Mouse (Mus musculus) lung, postnatal 0 days (tissue): ENCODE data around the gene Klk13.

Source experiments
- CTCF ChIP-seq: IDR thresholded peaks from 2 replicates; pipeline ENCODE4 v1.5.1; 2016; ENCODE audit warnings: antibody characterized with exemption, mild to moderate bottlenecking
- EP300 ChIP-seq: IDR thresholded peaks from 2 replicates; pipeline ENCODE4 v1.6.1; 2016; ENCODE audit warnings: antibody characterized with exemption, mild to moderate bottlenecking, control low read depth

- TF ChIP-seq CTCF (no peak), EP300 (no peak)
Observed at GRCm38 (mm10) chr7:43675091-43675490, 37.3 kb upstream of the Klk13 start.
